Mouse (Mus musculus): ENCODE results near the gene Gss.
"Not testable (repeated sequence)": the region's sequence is repeated elsewhere in the genome, so short reads cannot be mapped to it uniquely, and the experiment has no call there.

Gss gene

DNA sequence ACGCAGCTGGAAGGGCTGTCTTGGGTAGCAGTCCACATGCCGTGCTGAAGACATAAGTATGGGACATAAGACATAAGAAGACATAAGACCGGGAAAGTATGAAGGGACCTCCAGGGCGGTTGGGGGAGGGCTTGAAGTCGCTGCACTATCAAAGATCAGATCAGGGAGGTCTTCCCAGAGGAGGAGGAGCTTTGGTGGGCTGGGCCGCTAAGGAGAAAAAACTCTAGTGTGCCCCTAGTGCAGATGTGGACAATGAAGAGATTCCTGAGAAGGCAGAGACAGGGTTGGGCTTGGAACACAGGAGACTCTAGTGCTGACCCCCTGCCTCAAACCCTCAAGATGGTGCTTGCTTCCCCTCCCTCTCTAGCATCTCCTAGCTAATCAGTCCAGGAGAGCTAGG lies 24.4 kb upstream of the Gss start:
- DNase-seq (ENCODE audit: low spot score): no peak

DNA sequence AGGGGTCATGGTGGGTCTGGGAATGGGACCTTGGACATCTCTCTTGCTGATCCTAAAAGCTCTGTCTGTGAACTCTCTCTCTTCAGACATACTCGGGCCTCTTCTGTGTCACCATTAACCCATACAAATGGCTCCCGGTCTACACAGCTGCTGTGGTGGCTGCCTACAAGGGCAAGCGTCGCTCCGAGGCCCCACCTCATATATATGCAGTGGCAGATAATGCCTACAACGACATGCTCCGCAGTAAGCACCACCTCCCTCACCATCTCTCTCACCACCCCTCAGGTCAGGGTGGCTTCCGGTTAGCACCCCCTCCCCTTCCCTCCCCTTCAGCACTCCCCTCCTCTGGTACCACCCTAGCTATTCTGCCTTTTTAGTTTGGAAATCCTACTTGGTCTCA lies 21.3 kb upstream of the Gss start:
- DNase-seq (ENCODE audit: low spot score): no peak

DNA sequence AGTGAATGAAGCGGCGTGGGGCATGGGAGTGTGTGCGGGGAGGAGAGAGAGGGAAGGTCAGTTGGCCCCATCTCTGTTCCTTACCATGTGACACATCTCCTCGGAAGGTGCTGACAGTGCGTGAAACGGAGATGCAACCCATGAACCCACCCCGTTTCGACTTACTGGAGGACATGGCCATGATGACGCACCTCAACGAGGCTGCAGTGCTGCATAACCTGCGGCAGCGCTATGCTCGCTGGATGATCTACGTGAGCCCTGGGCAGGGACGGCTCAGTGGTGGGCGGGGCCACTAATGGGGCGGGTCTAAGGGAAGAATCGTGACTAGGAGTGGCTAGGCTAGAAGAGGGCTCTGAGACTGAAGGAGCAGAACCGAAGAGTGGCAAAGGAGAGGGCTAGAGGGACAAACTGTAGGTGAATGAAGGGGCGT lies 20.7 kb upstream of the Gss start:
- DNase-seq (ENCODE audit: low spot score): no peak

DNA sequence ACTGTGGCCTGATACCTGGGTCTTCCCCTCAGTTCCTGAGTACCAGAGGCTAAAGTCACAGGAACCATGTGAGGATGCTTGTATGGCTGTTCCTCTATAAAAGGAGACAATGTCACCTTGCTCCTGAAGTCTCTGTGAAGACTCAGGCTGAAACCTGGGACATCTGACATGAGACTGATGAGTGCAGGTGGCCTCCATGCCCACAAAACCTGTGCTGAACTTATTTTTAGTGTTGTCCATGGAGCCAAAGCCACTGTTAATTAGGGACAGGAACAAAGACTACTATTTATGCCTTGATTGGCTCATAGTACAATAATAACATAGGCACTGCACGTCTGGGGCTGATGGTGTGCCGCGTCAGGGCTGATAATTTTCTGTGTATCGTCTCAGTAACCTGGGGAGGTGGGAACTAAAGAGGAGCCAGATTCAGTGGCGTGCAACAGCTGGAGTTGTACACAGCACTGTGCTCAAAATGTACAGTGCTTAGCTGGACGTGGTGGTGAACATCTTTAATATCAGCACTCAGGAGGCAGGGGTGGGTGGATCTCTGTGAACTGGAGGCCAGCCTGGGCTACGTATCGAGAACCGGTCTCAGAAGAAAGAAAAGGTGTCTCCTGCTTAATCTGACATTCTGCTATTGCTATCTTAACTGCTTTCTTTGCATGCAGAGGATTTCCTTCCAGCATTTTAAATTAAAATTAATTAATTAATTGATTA lies 19.4 kb upstream of the Gss start:
- no peak for DNase-seq (ENCODE audit: low spot score)

DNA sequence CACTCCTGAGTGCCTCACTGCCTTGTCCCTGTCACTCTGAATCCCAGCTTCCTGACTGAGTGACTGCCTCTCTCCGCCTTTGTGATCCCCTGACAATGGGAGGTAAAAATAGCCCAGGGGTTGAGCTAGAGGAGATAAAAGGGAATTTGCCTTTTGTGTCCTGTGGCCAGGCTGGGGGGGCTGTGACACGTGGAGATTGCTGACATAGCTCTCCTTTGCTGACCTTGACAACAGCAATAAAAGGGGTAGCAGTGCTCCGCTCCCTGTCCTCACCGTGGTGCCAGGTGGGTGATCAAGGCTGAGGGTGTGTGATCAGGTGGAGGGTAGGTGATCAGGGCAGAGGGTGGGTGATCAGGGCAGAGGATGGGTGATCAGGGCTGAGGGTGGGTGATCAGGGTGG lies 18.4 kb upstream of the Gss start, which contains the start of gene Myh7b:
Gene Myh7b (plus strand): TSS at position 235 of the 400 bp plus-strand sequence.
- no peak for DNase-seq (ENCODE audit: low spot score)

DNA sequence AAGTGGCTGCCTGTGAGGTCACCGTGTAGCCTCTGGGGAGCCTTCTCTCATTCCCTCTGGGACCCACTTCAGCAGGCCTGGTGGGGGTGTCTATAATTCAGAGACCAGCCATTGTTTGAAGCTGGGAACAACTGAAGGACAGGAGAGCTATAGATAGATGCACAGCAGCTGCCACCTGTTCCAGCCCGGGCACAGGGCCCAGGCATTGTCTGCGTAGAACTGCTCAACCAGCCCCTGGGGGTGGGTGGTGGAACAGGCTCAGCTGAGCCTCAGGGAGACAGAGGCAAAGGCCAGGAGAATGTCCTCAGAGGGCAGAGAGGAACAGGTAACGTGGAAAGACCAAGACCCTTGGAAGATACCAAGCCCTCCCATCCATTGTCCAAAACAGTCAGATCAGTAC lies 13.8 kb upstream of the Gss start:
- peak; percentile 78 for DNase-seq (ENCODE audit: low spot score)

DNA sequence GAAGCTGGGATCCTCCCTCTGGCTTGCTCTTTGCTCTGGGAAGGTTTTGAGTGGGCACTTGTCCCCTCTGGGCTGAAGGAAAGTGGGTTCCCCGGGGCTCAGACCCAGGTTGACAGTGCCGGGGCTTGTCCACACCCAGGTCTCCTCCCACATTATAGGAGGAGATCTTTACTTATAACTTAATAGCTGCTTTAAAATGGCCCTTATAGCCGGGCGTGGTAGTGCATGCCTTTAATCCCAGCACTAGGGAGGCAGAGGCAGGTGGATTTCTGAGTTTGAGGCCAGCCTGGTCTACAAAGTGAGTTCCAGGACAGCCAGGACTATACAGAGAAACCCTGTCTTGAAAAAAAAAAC lies 12.6 kb upstream of the Gss start:
- DNase-seq (ENCODE audit: low spot score): not testable (repeated sequence)

DNA sequence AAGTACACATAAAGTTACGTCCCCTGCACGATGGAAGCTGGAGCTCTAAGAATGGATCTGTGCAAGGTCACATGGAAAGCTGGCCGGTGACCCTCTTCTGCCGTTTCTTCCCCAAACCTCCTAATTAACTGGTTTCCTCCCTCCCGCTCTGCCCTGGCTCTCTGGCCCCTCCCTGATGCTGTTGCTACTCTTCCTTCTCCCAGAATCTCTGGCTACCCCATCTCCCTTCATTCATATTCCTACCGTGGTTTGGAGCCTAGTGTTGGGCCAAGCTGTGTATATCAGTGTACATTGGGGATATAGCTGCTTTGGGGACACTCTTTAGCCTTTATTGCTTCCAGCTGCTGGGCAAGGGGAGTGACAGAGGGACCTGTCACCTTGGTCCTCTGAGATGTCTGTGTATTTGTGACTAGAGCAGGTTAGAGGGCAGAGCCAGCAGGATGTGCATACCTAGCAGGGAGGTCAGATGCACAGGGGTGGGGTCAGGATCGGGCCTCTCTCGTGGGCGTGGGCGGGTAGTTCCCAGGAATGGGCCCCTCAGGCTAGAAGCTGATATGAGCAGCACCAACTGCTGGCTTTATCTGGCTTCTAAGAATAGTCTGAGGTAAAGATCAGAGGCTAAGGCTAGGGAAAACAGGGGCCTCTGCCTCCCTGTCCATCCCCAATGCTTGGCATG lies 12.1 kb upstream of the Gss start:
- DNase-seq (ENCODE audit: low spot score): no peak

DNA sequence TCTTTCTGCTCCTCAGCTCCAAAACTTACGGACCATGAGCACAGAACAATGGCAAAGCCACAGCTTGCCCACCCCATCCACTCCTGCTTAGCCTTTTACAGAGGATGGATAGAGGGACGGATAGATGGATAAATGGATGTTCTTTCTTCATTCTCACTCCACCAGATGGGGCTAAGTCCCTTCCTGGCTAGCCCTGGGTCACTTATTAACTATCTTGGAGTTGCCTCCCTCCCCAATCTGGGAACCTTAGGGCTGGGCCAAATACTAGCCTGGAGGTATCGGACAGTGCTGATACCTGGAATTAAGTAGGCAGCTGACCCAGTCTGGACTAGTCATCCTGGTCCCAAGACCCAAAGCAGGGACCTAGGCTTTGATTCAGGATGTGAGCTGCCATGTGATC lies 11.1 kb upstream of the Gss start:
- no peak for DNase-seq (ENCODE audit: low spot score)

DNA sequence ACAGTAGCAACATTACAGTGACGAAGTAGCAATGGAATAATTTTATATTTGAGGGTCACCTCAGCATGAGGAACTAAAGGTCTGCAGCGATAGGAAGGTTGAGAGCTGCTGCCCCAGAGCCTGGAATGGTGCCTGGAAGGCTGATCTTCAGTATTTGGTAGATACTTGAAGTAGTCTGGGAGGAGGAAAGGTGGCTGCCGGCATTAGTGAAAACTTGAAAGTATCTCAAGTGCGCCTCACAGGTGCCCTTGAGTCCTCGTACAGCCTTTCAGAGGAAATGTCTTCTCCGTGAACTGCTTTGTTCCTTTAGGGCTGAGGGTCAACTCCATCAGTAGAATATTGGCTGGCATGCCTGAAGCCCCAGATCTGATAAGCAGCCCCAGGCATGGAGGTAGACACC lies 2.9 kb upstream of the Gss start:
- no peak for DNase-seq (ENCODE audit: low spot score)

DNA sequence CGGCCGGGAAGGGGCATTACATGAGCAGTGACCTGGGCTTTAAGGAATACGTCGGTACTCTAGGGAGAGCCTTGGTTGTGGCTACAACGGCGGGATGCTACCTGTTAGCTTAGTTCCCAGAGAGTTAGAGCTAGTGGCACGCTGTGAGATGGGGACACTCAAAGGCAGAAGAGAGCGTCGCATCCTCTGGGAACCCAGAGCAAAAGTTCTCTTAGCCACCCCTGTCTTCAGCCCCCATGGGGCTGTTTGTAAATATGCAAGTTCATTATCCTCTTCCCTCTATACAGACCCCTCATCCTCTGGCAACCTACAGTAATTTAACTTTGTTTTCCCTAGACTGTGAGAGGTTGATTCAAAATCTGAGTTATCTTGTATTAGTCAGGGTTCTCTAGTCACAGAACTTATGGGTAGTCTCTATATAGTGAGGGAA lies 259 bp upstream of the Gss start:
- no peak for DNase-seq (ENCODE audit: low spot score)

DNA sequence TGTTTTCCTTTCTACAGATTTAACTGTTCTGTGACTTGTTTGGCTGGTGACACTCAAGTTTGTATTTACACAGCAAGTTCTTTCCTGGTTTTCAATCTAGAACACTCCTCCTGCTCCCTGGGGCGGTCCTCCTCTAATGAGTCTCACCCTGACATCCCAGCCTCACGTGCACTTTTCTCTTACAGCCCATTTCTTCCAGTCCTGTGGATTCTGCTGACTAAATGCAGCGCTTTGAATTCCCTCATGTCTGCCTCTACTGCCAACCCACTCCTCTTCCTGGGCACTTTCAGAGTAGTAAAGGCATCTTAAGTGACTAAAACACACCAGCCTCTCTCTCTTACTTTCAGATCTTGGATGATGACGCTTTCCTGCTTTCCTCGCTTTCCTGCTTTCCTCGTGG lies 934 bp downstream of the Gss start:
- no peak for DNase-seq (ENCODE audit: low spot score)

DNA sequence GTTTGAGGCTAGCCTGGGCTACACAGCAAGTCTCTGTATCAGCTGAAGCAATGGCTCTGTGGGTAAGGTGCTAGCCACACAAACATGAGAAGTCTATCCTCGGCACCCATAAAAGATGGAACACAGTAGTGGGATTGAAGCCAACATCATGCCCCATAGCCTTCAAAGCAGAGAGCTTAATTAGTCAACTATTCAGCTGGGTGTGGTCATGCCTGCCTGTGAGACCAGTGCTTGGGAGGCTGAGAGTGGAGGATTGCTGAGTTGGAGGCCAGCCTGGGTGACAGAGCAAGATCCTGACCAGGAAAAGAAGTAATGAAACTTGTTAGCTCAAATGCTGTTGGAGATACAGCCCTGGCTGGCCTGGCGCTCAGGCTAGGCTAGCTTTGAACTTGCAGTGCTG lies 1.7 kb downstream of the Gss start:
- DNase-seq (ENCODE audit: low spot score): no peak

DNA sequence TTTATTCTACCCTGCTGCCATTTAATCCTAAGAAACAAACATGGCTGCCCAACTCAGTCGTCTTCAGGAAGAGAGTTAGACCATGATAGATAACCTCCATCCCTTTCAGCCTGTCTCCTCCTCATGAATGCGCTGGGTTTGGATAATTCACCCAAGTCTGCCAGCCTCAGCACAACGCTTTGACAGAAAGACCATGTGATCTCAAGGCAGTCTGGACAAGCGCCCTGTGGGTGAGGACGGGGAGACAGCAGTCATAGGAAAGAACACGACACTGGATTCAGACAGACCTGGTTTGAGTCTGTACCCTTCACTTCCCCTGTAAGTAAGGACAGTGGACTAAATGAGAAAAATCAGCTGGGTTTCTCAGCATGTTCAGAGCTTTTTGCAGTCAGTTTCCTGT lies 3.1 kb downstream of the Gss start:
- DNase-seq (ENCODE audit: low spot score): no peak

DNA sequence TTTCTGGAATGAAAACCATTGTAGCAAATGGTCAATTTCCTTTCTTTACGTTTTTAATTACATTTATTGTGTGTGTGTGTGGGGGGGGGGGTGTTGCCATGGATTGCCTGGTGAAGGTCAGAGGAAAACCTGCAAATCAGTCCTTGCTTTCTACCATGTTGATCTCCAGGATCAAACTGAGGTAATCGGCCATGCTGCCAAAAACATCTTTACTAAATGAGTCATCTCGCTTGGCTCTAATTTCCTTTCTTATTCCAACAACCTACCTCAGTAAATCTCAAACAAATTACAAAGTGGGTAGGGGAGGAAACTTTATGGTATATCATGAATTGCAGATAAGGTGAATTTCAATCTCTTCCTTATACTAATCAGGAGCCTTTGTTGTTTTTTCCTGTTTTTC lies 4.5 kb downstream of the Gss start:
- no peak for DNase-seq (ENCODE audit: low spot score)

DNA sequence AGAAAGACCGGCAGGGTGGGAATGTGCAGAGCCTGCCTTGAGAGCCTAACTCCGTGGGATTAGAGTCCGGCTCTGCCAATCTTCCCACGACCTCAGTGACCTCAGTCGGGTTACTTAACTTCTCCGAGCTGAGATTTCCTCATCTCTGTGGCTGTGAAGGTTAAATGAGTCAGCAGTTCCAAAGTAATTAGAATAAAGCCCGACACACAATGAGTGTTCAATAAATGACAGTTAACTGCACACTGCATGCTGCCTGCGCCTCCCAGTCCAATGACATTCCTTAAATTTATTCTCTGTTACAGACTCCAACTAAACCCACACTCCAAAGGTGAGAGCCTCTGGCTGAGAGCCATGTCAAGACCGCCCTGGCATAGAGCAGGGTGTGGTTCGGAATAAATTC lies 7.1 kb downstream of the Gss start:
- DNase-seq (ENCODE audit: low spot score): no peak

DNA sequence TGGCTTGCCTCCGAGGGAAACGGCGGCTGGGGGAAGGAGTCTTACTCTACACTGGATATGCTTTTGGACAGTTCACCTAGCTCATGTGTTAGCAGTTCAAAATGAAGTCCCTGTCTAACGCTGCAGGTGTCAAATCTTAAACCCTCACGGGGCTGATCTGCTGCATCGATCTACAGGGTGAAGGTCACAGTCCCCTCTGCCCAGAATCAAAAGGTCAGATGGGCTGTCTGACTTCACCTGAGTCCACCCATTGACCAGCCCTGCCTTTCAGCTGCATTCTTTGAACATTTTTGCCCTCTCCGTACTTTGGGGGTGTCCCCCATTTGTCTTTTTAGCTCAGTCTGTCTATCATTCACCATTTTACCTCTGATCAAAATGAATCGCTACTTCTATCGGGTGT lies 7.5 kb downstream of the Gss start:
- no peak for DNase-seq (ENCODE audit: low spot score)

DNA sequence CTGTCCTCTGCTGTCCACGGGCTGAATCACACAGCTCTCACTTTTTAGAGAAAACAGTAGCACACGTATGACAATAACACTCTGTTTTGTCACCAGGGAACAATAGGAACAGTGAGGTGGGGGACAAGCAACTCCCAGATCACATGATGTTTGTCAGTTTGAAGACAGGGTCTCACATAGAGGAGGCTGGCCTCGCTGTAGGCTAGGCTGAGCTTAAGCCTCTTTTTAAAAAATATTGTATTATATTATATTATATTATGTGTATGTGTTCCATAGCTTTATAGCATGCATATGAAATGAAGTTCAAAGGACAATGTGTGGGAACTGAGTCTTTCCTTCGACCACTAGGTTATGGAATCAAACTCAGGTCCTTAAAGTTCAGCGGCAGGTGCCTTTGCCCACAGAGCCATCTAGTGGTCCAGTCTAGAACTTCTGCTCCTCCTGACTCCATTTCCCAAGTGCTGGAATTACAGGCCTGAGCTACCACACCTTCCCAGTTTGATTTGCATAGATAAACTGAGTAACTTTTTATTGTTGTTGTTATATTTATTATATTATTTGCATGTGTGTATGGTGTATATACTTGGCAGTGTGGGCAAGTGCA lies 8.6 kb downstream of the Gss start:
- DNase-seq (ENCODE audit: low spot score): peak; percentile 59

DNA sequence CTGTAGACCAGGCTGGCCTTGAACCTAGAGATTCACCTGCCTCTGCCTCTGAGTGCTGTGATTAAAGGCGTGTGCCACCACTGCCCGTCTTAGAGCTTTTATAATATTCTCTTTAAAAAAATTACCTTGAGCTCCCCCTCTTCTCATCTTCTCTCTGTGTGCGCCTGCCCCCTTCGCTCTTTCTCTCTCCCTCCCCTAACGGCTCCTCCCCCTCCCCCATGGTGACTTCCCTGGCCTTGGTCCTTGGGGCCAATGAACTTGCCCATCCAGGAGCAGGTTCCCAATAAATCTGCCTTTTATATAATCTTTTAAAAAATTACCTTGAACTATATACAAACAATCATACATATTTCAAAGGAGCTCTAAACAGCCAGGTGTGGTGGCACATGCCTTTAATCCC lies 9.6 kb downstream of the Gss start:
- no peak for DNase-seq (ENCODE audit: low spot score)

DNA sequence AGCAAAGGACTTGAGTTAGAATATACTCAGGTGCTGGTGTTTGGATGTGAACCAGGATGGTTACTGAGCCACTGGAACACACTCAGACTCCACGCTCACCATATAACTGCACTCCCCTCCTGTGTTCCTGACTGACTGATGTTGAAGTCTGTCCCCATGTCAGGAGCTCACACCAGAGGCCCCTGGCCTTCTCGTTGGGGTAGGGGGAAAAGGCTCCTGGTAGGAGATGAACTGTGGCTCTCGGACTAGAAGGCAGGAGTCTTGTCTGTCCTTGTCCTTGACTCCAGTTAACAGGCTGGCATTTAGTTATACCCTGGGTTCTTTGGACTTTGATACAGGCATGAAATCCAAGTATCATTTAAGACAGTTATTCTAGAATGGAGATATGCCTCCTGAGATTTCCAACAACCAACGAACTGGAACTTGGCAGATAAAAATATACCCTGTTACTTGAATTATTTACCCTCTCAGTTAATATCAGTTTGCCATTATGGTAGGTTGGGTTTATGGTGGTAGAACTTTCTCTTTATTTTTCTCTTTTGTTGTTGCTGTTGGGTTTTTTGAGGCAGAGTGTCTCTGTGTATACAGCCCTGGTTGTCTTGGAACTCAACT lies 10.1 kb downstream of the Gss start:
- no peak for DNase-seq (ENCODE audit: low spot score)

DNA sequence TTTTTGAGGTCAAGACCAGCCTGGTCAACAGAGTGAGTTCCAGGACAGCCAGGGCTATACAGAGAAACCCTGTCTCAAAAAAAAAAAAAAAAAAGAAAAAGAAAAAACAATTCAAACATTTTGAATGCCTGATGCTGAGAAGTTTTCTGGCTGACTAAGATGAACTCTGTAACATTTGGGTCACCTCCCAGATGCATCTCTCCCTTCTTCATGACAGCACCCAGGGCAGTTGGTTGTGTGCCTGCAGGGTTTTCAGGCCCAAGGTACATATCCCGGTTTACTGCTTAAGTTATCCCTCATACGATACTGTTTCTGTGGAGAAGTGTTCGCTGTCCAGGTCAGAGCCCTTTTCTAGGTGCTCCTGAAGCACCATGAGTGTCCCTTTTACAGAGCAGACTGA lies 12.3 kb downstream of the Gss start:
- no peak for DNase-seq (ENCODE audit: low spot score)

DNA sequence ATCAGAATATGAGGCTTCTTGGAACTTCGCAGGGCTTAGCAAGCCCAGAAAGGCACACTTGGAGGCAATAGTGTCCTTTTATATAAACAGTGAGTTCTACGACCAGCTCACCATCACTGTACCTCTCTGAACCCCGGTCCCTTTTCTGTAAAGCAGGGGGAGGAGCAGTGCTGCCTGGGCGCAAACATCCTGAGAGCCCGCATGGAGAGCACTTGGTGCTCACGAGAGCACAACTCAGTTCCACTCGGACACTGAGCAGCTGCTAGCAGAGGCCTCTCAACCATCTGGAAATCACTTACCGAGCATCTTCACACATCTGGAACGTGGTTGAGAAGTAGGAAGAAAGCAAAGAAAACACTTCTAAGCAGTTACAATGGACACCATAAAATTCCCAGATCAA lies 16.0 kb downstream of the Gss start:
- DNase-seq (ENCODE audit: low spot score): no peak

DNA sequence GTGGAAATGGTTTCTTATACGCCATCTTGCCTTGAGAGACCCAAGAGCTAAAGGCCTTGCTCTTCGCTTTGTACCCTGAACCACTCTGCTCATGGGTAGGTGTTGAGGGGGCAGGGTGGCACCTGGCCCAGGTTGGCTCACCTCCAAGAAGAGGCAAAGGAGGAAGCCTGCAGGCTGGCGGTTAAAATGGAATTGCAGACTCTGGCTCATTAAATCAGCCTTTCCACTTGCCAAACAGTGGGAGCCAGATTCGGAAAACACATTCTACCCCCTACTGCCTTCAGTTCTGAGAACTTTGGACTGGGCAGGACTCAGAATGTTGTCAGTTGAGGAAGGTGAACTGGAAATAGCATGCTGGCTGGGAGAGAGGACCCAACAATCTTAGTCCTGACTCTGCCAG lies 17.9 kb downstream of the Gss start:
- DNase-seq (ENCODE audit: low spot score): peak; percentile 46

Data from layer of hippocampus, adult 11-12 months (tissue).